Mouse (Mus musculus): ENCODE measurements at regions not wholly inside any gene's neighbourhood (a gene's known extent, or its start where the extent isn't known, plus 50 kb on each side); places are given as distances from the start of the nearest gene placed in this dataset.

- 69% methylated on average over 10 of the region's 10 CpGs for WGBS
- no peak for ATAC-seq (replicated peaks)
Measured at GRCm38 (mm10) chr4:154756740-154757446, 80.4 kb upstream of the Ttc34 start.

DNA sequence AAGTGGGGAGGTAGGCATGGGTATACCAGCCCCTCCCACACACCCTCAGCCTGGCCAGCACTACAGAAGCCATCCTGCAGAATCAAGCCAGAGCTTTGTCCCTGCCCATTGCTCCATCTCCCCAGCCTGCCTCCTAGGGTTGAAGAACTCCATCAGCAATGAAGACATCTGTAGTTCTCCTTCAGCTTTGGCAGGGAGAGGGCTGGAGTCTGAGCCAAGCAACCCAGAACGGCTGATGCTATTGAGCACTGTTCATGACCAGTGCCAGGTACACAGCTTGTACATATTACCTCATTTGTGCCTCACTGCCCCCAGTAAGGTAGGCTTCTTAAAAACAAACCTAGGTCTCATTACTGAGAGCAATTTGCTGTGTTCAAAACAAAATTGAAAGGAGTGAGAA lies 77.4 kb upstream of the Ttc34 start:
- H3K36me3 ChIP-seq (replicated peaks): no peaks in the 10 kb centered on the region
- no peak overlapping the region for H3K27ac ChIP-seq
- no peak overlapping the region for H3K4me3 ChIP-seq
- H3K9ac ChIP-seq: no peak overlapping the region
- ATAC-seq (replicated peaks): no peak
- H3K4me1 ChIP-seq: peaks cover 4% of the 10 kb centered on the region; the same call in 1 of the 2 replicates
- H3K4me2 ChIP-seq: no peak overlapping the region
- no peaks in the 10 kb centered on the region for H3K9me3 ChIP-seq
- H3K27me3 ChIP-seq (replicated peaks): no peaks in the 10 kb centered on the region
- 82% methylated on average over 1 of the region's 1 CpGs for WGBS

More at GRCm38 (mm10) chr4:154756740-154757446, 80.4 kb upstream of the Ttc34 start:
- Histone ChIP-seq H3K27me3 (replicated peaks) (no peaks in the 10 kb centered on the region), H3K27ac (no peak overlapping the region), H3K9me3 (no peaks in the 10 kb centered on the region), H3K4me1 (peaks cover 4% of the 10 kb centered on the region; the same call in 1 of the 2 replicates), H3K4me2 (no peak overlapping the region), H3K4me3 (no peak overlapping the region), H3K36me3 (replicated peaks) (no peaks in the 10 kb centered on the region), H3K9ac (no peak overlapping the region)

- ATAC-seq (replicated peaks): no peak
- H3K9me3 ChIP-seq: no peaks in the 10 kb centered on the region
- no peak overlapping the region for H3K9ac ChIP-seq
- no peaks in the 10 kb centered on the region for H3K27me3 ChIP-seq (replicated peaks)
- peaks cover 4% of the 10 kb centered on the region; the same call in 1 of the 2 replicates for H3K4me1 ChIP-seq
- no peaks in the 10 kb centered on the region for H3K36me3 ChIP-seq (replicated peaks)
- 65% methylated on average over 6 of the region's 6 CpGs for WGBS
- H3K27ac ChIP-seq: no peak overlapping the region
- H3K4me2 ChIP-seq: no peak overlapping the region
- no peak overlapping the region for H3K4me3 ChIP-seq
Measured at GRCm38 (mm10) chr4:154764238-154764637, 73.0 kb upstream of the Ttc34 start.

GRCm38 (mm10) chr4:154766158-154766557 lies 71.1 kb upstream of the Ttc34 start:
- Histone ChIP-seq H3K9me3 (no peaks in the 10 kb centered on the region), H3K4me3 (no peak overlapping the region), H3K4me2 (no peak overlapping the region), H3K36me3 (replicated peaks) (no peaks in the 10 kb centered on the region), H3K27ac (no peak overlapping the region), H3K9ac (no peak overlapping the region), H3K27me3 (replicated peaks) (no peaks in the 10 kb centered on the region), H3K4me1 (no peaks in the 10 kb centered on the region)
- WGBS: 59% methylated on average over 2 of the region's 2 CpGs
- no peak for ATAC-seq (replicated peaks)

GRCm38 (mm10) chr4:154771330-154772076 lies 65.8 kb upstream of the Ttc34 start:
- Histone ChIP-seq H3K4me2 (no peak overlapping the region), H3K27me3 (replicated peaks) (no peaks in the 10 kb centered on the region), H3K9me3 (no peaks in the 10 kb centered on the region), H3K36me3 (replicated peaks) (no peaks in the 10 kb centered on the region), H3K27ac (no peak overlapping the region), H3K9ac (no peak overlapping the region), H3K4me1 (peaks cover 5% of the 10 kb centered on the region; the same call in 1 of the 2 replicates), H3K4me3 (no peak overlapping the region)
- WGBS: 53% methylated on average over 25 of the region's 25 CpGs
- ATAC-seq (replicated peaks): no peak

DNA sequence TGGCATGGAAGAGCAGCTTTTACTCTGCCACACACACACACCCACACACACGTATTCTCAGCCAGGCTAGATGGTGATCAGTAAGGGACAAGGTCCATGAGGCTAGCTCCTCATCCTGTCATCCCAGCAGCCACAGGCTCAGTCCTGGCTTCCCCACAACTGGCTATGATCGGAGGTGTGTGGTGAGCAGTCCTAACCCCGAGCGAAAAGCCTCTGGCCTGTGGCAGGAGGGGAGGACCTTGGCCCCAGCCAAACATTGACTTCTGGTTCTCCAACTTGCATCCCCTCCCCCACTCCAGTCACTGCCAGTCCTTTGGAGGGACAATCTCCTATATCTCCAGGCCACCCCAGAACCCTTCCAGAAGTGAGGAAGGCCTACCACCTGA lies 65.2 kb upstream of the Ttc34 start:
- ATAC-seq (replicated peaks): no peak
- H3K4me1 ChIP-seq: peaks cover 5% of the 10 kb centered on the region; the same call in 1 of the 2 replicates
- H3K9ac ChIP-seq: no peak overlapping the region
- H3K4me2 ChIP-seq: no peak overlapping the region
- no peak overlapping the region for H3K27ac ChIP-seq
- no peaks in the 10 kb centered on the region for H3K27me3 ChIP-seq (replicated peaks)
- 79% methylated on average over 4 of the region's 4 CpGs for WGBS
- no peaks in the 10 kb centered on the region for H3K36me3 ChIP-seq (replicated peaks)
- H3K9me3 ChIP-seq: no peaks in the 10 kb centered on the region
- H3K4me3 ChIP-seq: no peak overlapping the region

DNA sequence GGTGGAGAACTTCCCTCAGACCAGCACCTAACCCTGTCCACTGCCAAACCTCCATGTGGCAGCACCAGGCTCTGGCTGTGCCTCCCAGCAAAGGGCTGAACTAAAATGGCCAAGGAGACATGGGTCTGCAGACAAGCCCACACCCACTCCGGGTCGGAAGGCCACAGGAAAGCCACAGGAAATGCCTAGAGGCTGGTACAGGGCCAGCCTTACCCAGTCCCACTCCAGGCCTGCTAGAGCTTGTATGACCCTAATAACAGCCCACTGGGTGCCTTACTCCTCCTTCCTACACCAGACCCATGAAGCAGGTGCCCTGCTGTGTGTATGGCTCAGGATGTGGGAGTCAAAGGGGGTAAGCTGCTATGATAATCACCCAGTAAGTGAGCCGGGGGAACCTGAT lies 63.4 kb upstream of the Ttc34 start:
- ATAC-seq (replicated peaks): no peak
- WGBS: 92% methylated on average over 3 of the region's 3 CpGs
- no peaks in the 10 kb centered on the region for H3K27me3 ChIP-seq (replicated peaks)
- H3K4me1 ChIP-seq: peaks cover 5% of the 10 kb centered on the region; the same call in 1 of the 2 replicates
- no peak overlapping the region for H3K27ac ChIP-seq
- H3K4me2 ChIP-seq: no peak overlapping the region
- H3K9me3 ChIP-seq: no peaks in the 10 kb centered on the region
- H3K9ac ChIP-seq: no peak overlapping the region
- H3K4me3 ChIP-seq: no peak overlapping the region
- H3K36me3 ChIP-seq (replicated peaks): no peaks in the 10 kb centered on the region

DNA sequence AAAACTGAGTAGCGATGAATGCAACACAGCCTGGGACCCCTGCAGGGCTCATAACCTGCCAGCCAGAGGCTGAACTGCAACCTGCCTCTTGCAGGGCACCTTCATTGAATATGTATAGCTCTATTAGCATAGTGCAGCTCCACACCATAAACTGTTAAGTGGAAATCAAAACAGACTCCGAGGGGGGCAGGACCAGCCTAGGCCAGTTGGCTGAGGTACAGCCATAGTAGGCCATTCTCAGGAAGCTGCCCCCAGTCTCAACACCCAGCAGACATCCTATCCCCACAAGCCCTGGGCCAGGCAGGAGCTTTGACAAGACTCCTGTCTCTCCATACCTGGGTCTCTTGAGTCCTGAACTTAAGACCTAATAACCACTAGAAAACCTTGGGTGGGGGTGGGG lies 62.9 kb upstream of the Ttc34 start:
- H3K9me3 ChIP-seq: no peaks in the 10 kb centered on the region
- H3K36me3 ChIP-seq (replicated peaks): no peaks in the 10 kb centered on the region
- H3K27ac ChIP-seq: no peak overlapping the region
- no peak for ATAC-seq (replicated peaks)
- H3K9ac ChIP-seq: no peak overlapping the region
- no peaks in the 10 kb centered on the region for H3K27me3 ChIP-seq (replicated peaks)
- H3K4me2 ChIP-seq: no peak overlapping the region
- H3K4me1 ChIP-seq: peaks cover 5% of the 10 kb centered on the region; the same call in 1 of the 2 replicates
- H3K4me3 ChIP-seq: no peak overlapping the region
- WGBS: 38% methylated on average over 2 of the region's 2 CpGs

DNA sequence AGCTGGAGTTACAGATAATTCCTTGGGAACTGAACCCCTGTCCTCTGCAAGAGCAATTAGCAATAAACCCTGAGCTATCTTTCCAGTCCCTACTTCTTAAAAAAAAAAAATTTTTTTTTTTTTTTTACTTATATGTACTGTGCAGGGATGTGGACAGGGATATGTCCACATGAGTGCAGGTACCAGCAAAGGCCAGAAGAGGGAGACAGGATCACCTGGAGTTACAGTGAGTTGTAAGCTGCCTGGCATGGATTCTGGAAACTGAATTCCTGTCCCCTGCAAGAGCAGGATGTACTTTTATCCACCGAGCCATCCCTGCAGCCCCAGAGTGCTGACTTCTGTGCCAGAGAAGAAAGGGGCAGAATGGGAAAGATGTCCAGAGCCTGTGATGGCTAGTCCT lies 58.4 kb upstream of the Ttc34 start:
- no peak overlapping the region for H3K9ac ChIP-seq
- H3K27ac ChIP-seq: no peak overlapping the region
- WGBS: 84% methylated on average over 1 of the region's 1 CpGs
- H3K4me2 ChIP-seq: no peak overlapping the region
- H3K4me1 ChIP-seq: peaks cover 7% of the 10 kb centered on the region; the same call in 1 of the 2 replicates
- no peaks in the 10 kb centered on the region for H3K36me3 ChIP-seq (replicated peaks)
- no peak overlapping the region for H3K4me3 ChIP-seq
- no peaks in the 10 kb centered on the region for H3K27me3 ChIP-seq (replicated peaks)
- ATAC-seq (replicated peaks): no peak
- no peaks in the 10 kb centered on the region for H3K9me3 ChIP-seq

DNA sequence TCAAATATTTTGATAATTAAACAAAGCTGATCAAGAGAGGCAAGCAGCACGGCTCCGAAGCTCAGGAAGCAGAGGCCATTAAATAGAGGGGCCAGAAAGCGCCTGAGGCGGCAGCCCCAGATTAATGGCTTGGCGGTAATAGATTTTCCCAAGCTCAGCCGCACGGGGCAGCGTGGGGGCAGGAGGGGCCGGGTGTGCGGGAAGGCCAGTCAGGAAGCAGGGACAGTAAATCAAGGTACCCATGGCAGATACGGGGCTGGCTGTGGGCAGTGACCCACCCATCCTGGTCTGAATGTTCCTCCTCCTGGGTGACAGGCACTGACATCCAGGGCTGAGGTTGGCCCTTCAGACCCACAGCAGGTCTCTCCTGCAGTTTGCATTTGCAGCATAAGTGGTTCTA lies 55.9 kb upstream of the Ttc34 start:
- H3K27ac ChIP-seq: no peak overlapping the region
- no peak for ATAC-seq (replicated peaks)
- WGBS: 65% methylated on average over 11 of the region's 11 CpGs

GRCm38 (mm10) chr4:154782291-154782690 lies 55.0 kb upstream of the Ttc34 start:
- 77% methylated on average over 8 of the region's 8 CpGs for WGBS
- H3K9me3 ChIP-seq: no peaks in the 10 kb centered on the region
- H3K4me1 ChIP-seq: 0 out of 2 replicates have a peak, but pooled peaks cover 4% of the 10 kb centered on the region
- H3K27ac ChIP-seq: no peak overlapping the region
- no peak overlapping the region for H3K4me2 ChIP-seq
- no peak for ATAC-seq (replicated peaks)
- no peak overlapping the region for H3K9ac ChIP-seq
- no peaks in the 10 kb centered on the region for H3K27me3 ChIP-seq (replicated peaks)
- H3K4me3 ChIP-seq: no peak overlapping the region
- no peaks in the 10 kb centered on the region for H3K36me3 ChIP-seq (replicated peaks)

More for the DNA sequence above, 55.9 kb upstream of the Ttc34 start:
- Histone ChIP-seq H3K9me3 (no peaks in the 10 kb centered on the region), H3K4me1 (0 out of 2 replicates have a peak, but pooled peaks cover 4% of the 10 kb centered on the region), H3K9ac (no peak overlapping the region), H3K27me3 (replicated peaks) (no peaks in the 10 kb centered on the region), H3K4me3 (no peak overlapping the region), H3K4me2 (no peak overlapping the region), H3K36me3 (replicated peaks) (no peaks in the 10 kb centered on the region)

- H3K9ac ChIP-seq: no peak overlapping the region
- 63% methylated on average over 8 of the region's 8 CpGs for WGBS
- H3K4me3 ChIP-seq: no peak overlapping the region
- H3K4me1 ChIP-seq: 0 out of 2 replicates have a peak, but pooled peaks cover 4% of the 10 kb centered on the region
- no peaks in the 10 kb centered on the region for H3K27me3 ChIP-seq (replicated peaks)
- no peaks in the 10 kb centered on the region for H3K36me3 ChIP-seq (replicated peaks)
- ATAC-seq (replicated peaks): no peak
- no peak overlapping the region for H3K27ac ChIP-seq
- no peak overlapping the region for H3K4me2 ChIP-seq
- H3K9me3 ChIP-seq: no peaks in the 10 kb centered on the region
Measured at GRCm38 (mm10) chr4:154785282-154785987, 51.8 kb upstream of the Ttc34 start.
